Mouse (Mus musculus) adrenal gland, postnatal 36 days (tissue): ENCODE results near the gene Drd1. TPM values are rescaled to one million over a fixed set of nuclear protein-coding genes. Genes with fewer than 3 reads are reported as not detected.

Experiments used
- DNase-seq, 2 experiments: peaks; one replicate each; pipeline ENCODE4 v3.0.0; 2021; ENCODE audit warnings: mixed read lengths in 1 of 2
- total RNA-seq, 2 experiments: library from RNA; stranded (reverse); gene quantifications; 2 replicates each; pipeline ENCODE4 v1.2.3; 2021

The Drd1 gene
- total RNA-seq, 2 experiments from 2014 or later: 0.30 TPM; not detected in 1

GRCm38 (mm10) chr13:54073066-54073465, 17.6 kb upstream of the Drd1 start:
- peak in 1 of 2 experiments; percentile 33 for DNase-seq

DNA sequence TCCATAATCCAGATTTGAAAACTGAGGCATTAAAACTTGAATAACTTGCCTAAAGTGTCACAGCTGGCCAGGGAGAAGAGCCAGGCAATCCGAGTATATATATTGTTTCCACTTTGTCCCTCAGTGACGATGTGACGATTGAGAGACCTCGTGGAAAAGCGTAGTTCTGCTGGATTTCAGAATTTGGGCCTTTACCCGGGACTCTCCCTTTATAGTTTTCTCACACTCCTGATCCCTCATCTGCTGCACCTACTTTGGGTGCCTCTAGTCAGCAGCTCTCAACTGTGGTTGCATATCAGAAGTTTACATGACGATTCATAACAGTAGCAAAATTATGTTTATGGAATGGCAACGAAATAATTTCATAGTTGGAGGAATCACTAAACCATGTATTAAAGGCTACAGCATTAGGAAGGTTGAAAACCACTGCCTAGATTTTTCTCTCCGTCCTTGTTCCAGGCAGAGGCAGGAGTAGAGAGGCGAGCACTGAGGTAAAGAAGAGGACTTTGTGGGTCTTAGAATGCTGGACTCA, 17.1 kb upstream of the Drd1 start:
- no peak for DNase-seq

DNA sequence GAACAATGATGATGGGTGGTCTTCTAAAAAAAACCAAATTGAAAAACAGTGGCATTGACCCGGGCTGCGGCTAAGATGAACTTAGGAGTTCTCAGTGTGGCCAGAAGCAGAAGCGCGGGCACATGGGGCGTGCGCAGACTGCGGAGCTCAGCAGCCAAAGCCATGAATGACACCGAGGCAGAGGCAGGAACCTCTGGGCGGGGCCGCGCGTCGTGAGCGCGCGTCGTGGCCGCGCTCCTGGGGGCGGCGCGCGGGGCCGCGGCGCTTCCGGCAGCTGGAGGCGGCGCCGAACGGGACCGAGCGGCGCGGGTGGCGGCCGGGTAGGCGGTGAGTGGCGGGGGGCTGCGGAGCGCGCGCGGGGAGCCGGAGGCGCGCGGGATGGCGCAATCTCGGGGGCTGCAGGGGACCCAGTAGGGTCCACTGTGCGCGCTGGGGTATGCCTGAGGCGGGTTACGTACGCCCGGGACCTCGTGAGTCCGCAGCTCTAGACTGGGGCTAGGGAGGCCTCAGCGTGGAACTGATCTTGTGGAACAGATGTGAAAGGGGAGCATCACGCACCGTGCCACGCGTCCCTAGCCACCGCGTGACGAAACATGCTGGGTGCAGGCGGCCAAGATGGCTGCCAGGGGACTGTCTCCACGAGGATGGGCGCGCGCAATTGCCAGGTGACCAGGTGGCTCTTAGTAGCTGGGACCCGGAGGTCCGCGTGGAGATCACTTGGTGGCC, 16.3 kb upstream of the Drd1 start, which contains the start of gene Sfxn1:
Gene Sfxn1 (plus strand): TSS at position 264 of the 726 bp plus-strand sequence.
- DNase-seq: peak; percentile 79 to 87

DNA sequence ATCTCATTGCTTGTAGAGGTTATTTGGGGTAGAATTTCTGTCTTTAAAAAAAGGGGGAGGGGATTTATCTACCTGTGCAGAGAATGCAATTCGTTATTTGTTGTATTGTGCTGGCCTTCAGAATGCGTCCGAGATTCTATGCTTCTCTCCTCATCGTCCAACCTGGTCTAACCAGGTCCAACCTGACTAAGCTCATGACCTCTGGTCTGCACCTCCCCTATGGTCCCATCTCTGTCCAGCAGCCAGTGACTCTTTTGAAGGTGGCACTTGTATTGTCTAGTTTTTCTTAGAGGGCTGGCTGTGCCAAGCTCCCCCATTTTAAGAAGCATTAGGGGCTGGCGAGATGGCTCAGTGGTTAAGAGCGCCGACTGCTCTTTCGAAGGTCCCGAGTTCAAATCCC, 15.5 kb upstream of the Drd1 start:
- DNase-seq: no peak

- DNase-seq: no peak
Measured at GRCm38 (mm10) chr13:54067617-54068166, 12.2 kb upstream of the Drd1 start.

DNA sequence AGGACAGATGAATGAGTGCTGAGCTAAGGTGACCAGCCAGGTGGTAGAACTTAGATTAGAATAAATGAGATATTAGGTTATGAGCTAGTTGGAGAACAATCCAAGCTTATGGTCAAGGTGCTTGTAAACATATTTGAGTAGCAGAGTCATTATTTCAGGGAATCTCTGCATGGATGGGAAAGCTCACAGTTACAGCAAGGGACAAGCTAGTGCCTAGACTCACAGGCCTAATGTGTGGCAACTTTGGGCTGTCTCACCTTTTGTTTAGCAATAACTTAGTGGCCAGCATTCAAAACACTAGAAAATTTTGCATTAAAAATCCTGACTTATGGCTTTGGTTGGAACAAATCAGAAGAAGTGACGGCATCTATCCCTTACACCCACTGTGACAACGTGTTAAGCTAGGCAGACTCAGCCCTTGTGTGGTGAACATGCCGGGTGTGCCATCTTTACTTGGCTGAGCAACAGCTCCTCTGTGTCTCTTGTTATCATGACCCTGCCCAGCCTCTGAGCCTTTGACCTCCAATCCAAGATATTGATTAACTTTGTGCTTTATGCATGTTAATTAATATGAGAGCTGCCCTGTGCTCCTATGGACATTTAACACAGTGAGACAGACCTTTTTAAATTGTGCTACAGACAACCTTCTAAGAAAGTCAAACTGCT, 10.7 kb upstream of the Drd1 start:
- no peak for DNase-seq

GRCm38 (mm10) chr13:54063292-54063691, 7.8 kb upstream of the Drd1 start:
- peak in 1 of 2 experiments; percentile 17 for DNase-seq

GRCm38 (mm10) chr13:54062068-54062467, 6.6 kb upstream of the Drd1 start:
- no peak for DNase-seq

- DNase-seq: no peak
Measured at GRCm38 (mm10) chr13:54054962-54055361, 543 bp downstream of the Drd1 start.

DNA sequence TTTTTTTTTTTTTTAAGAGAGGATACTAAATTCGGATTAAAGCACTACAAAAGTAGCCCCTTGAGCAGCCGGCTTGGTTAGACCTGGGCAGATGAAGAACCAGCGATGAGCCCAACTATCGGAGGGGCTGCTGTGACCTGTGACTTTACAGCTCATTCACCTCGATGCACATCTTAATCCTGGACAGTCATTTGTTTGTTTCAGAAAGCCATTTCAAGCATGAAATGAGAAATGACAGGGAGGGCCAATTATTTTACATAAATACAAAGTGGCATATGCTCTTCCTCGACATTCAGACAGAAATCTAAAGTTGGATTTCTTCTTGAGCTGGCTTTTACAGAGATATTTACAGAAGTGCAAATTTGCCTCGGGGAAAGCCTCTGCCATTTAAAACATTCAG, 3.9 kb downstream of the Drd1 start:
- DNase-seq: no peak

DNA sequence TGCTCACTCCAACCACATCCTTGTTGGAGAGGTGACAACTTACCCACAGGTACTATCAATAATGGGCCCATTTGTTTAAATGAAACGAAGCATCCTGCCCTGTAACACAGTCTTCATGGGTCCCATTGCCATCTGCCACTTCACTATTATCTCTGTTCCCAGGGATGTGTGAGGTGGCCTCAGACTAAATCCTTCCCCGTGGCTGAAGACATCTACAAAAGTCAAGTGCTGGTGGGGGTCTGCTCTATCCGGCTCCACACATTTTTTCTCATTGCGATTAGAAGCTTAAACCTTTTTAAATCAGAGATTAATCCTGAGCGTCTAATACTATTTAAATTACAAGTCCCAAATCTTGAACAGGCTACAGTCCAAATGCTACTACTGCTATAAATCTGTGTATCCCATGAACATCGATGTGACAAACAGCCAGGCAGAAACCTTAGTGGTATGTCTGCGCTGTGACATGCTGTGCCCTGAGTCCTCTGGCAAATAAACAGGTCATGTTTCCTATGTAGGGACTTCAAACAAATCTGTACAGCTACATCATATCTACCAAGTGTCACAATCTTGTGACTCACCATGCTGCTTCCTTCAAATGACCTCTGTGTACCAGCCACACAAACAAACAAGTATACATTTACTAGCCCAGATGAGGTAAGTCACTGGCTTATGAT, 6.7 kb downstream of the Drd1 start:
- no peak for DNase-seq

DNA sequence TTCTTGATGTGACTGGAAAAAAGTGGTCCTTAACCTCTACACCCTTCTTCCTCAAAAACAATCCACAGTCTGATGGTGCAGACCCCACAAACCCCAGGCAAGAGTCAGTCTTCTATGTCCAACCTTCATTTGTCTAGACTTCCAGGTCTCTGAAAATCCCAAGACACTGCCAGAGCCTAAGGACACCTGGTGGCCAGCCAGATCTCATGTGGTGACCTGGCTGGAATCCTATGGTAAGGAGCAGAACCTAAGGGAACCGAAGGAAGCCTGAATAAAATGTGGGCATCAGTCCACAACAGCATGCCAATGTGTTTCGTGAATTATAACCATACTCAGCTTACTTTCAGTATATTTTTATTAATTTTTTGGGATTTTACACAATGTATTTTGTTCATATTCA, 15.2 kb downstream of the Drd1 start:
- DNase-seq: no peak

DNA sequence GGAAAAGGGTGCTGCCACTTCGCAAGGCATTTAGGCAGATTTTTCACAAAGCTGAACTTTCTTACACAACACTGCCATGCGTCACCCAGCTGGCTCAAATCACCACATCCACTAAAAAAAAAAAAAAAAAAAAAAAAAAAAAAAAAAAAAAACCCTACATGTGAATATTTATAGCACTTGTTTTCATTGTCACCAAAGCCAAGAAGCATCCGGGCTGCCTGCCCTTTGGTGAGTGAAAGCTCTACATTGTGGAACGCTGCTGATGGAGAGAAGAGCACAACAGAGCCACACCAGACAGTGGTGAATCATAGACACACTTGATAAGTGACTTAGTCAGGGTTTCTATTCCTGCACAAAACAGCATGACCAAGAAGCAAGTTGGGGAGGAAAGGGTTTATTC, 17.6 kb downstream of the Drd1 start:
- no peak for DNase-seq

- no peak for DNase-seq
Measured at GRCm38 (mm10) chr13:54035541-54035940, 20.0 kb downstream of the Drd1 start.

GRCm38 (mm10) chr13:54033653-54034052, 21.9 kb downstream of the Drd1 start:
- no peak for DNase-seq

GRCm38 (mm10) chr13:54027079-54027478, 28.4 kb downstream of the Drd1 start:
- no peak for DNase-seq

DNA sequence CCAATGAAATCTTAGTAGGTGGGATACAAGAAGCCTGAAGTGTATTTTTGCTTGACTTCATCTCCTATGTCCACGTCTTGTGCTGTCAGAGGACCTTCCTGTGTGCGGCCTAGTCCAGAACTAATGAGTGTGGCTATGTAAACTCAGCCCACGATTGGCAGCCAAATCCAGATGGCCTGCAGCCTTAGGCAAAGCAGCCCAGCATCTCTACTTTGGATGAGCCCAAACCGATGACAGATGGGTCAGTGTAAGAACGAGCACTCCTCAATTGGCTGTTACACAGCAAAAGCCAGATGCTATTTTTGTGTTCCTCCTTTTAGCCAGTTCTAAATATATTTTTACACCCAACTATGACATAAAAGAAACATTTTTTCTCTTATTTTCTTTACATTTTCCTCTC, 32.2 kb downstream of the Drd1 start:
- DNase-seq: no peak

- no peak for DNase-seq
Measured at GRCm38 (mm10) chr13:54008716-54009115, 46.8 kb downstream of the Drd1 start.
